Mouse (Mus musculus) embryonic fibroblast, embryonic 13.5 days (primary cell): ENCODE results near the gene Anxa11.

Experiments used
- CTCF ChIP-seq: IDR thresholded peaks from 2 replicates; pipeline ENCODE4 v1.5.1; 2011; ENCODE audit warnings: mild to moderate bottlenecking, control low read depth, low read length, moderate library complexity, borderline replicate concordance; ENCODE audit not compliant: insufficient read depth
- POLR2A ChIP-seq: IDR thresholded peaks from 2 replicates; pipeline ENCODE4 v1.6.1; 2011; ENCODE audit warnings: low read depth, mild to moderate bottlenecking, control low read depth, low read length, moderate library complexity

- no peak for TF ChIP-seq CTCF
- no peak for TF ChIP-seq POLR2A
Observed at GRCm38 (mm10) chr14:25861771-25862530, 20.0 kb downstream of the Anxa11 start.
